Mouse (Mus musculus): ENCODE results near the gene Tmem170b. TPM values are rescaled to one million over a fixed set of nuclear protein-coding genes. Genes with fewer than 3 reads are reported as not detected.

Gene Tmem170b
- polyA plus RNA-seq, 1 experiment from 2014 or later, result 26.2 TPM

- H3K27ac ChIP-seq, result no peak overlapping the region
- H3K4me2 ChIP-seq (replicated peaks), result no peak overlapping the region
- ATAC-seq (ENCODE audit: low FRiP score), result no peak
- H3K4me1 ChIP-seq, result no peaks in the 10 kb centered on the region; the same call in 1 of the 2 replicates
- H3K9ac ChIP-seq, result no peak overlapping the region
- no peak overlapping the region for H3K4me3 ChIP-seq
- 92% methylated on average over 3 of the region's 3 CpGs for WGBS
- H3K36me3 ChIP-seq, result no peaks in the 10 kb centered on the region
- no peaks in the 10 kb centered on the region for H3K27me3 ChIP-seq
- no peaks in the 10 kb centered on the region for H3K9me3 ChIP-seq (replicated peaks)
These were observed 69.8 kb downstream of the Tmem170b start for GRCm38 (mm10) chr13:41675498-41675897.

GRCm38 (mm10) chr13:41675966-41676835 is 70.5 kb downstream of the Tmem170b start:
- WGBS, result 73% methylated on average over 9 of the region's 9 CpGs
- ATAC-seq (ENCODE audit: low FRiP score), result no peak

GRCm38 (mm10) chr13:41676836-41677186 is 71.1 kb downstream of the Tmem170b start:
- H3K9me3 ChIP-seq (replicated peaks), result no peaks in the 10 kb centered on the region
- no peak overlapping the region for H3K4me2 ChIP-seq (replicated peaks)
- no peaks in the 10 kb centered on the region; the same call in 1 of the 2 replicates for H3K4me1 ChIP-seq
- no peak overlapping the region for H3K9ac ChIP-seq
- H3K27ac ChIP-seq, result no peak overlapping the region
- H3K4me3 ChIP-seq, result no peak overlapping the region
- no peak for ATAC-seq (ENCODE audit: low FRiP score)
- no peaks in the 10 kb centered on the region for H3K27me3 ChIP-seq
- 31% methylated on average over 7 of the region's 7 CpGs for WGBS
- H3K36me3 ChIP-seq, result no peaks in the 10 kb centered on the region

More at GRCm38 (mm10) chr13:41675966-41676835, 70.5 kb downstream of the Tmem170b start:
- Histone ChIP-seq H3K4me1 (no peaks in the 10 kb centered on the region; the same call in 1 of the 2 replicates), H3K36me3 (no peaks in the 10 kb centered on the region), H3K27ac (no peak overlapping the region), H3K9ac (no peak overlapping the region), H3K9me3 (replicated peaks) (no peaks in the 10 kb centered on the region), H3K4me3 (no peak overlapping the region), H3K27me3 (no peaks in the 10 kb centered on the region), H3K4me2 (replicated peaks) (no peak overlapping the region)

- no peak for ATAC-seq (ENCODE audit: low FRiP score)
- no peak overlapping the region for H3K9ac ChIP-seq
- H3K4me1 ChIP-seq, result no peaks in the 10 kb centered on the region; the same call in 1 of the 2 replicates
- no peaks in the 10 kb centered on the region for H3K27me3 ChIP-seq
- no peak overlapping the region for H3K4me2 ChIP-seq (replicated peaks)
- no peaks in the 10 kb centered on the region for H3K9me3 ChIP-seq (replicated peaks)
- no peak overlapping the region for H3K27ac ChIP-seq
- no peaks in the 10 kb centered on the region for H3K36me3 ChIP-seq
- WGBS, result 69% methylated on average over 12 of the region's 12 CpGs
- H3K4me3 ChIP-seq, result no peak overlapping the region
These were observed 75.3 kb downstream of the Tmem170b start for GRCm38 (mm10) chr13:41680854-41681549.

GRCm38 (mm10) chr13:41682341-41683119 is 76.8 kb downstream of the Tmem170b start:
- H3K27ac ChIP-seq, result no peak overlapping the region
- WGBS, result 93% methylated on average over 12 of the region's 12 CpGs
- ATAC-seq (ENCODE audit: low FRiP score), result no peak
- no peaks in the 10 kb centered on the region for H3K4me1 ChIP-seq
- H3K9ac ChIP-seq, result no peak overlapping the region
- H3K27me3 ChIP-seq, result no peaks in the 10 kb centered on the region
- no peak overlapping the region for H3K4me2 ChIP-seq (replicated peaks)
- H3K9me3 ChIP-seq (replicated peaks), result no peaks in the 10 kb centered on the region
- H3K36me3 ChIP-seq, result no peaks in the 10 kb centered on the region
- H3K4me3 ChIP-seq, result no peak overlapping the region

- H3K9me3 ChIP-seq (replicated peaks), result no peaks in the 10 kb centered on the region
- H3K4me2 ChIP-seq (replicated peaks), result no peak overlapping the region
- no peak overlapping the region for H3K27ac ChIP-seq
- H3K9ac ChIP-seq, result no peak overlapping the region
- WGBS, result 82% methylated on average over 11 of the region's 11 CpGs
- no peaks in the 10 kb centered on the region for H3K27me3 ChIP-seq
- no peaks in the 10 kb centered on the region for H3K36me3 ChIP-seq
- no peaks in the 10 kb centered on the region for H3K4me1 ChIP-seq
- ATAC-seq (ENCODE audit: low FRiP score), result no peak
- H3K4me3 ChIP-seq, result no peak overlapping the region
These were observed 77.8 kb downstream of the Tmem170b start for GRCm38 (mm10) chr13:41683356-41684012.

- Histone ChIP-seq H3K9me3 (replicated peaks) (no peaks in the 10 kb centered on the region), H3K4me1 (no peaks in the 10 kb centered on the region), H3K27ac (no peak overlapping the region), H3K36me3 (no peaks in the 10 kb centered on the region), H3K4me2 (replicated peaks) (no peak overlapping the region), H3K9ac (no peak overlapping the region), H3K4me3 (no peak overlapping the region), H3K27me3 (no peaks in the 10 kb centered on the region)
- ATAC-seq (ENCODE audit: low FRiP score), result no peak
- WGBS, result 78% methylated on average over 11 of the region's 11 CpGs
These were observed 79.8 kb downstream of the Tmem170b start for GRCm38 (mm10) chr13:41685499-41685898.

- H3K4me1 ChIP-seq, result no peaks in the 10 kb centered on the region
- H3K4me2 ChIP-seq (replicated peaks), result no peak overlapping the region
- H3K4me3 ChIP-seq, result no peak overlapping the region
- H3K9ac ChIP-seq, result no peak overlapping the region
- WGBS, result 85% methylated on average over 6 of the region's 6 CpGs
- no peak for ATAC-seq (ENCODE audit: low FRiP score)
- no peaks in the 10 kb centered on the region for H3K27me3 ChIP-seq
- no peaks in the 10 kb centered on the region for H3K9me3 ChIP-seq (replicated peaks)
- no peaks in the 10 kb centered on the region for H3K36me3 ChIP-seq
- H3K27ac ChIP-seq, result no peak overlapping the region
These were observed 83.3 kb downstream of the Tmem170b start for GRCm38 (mm10) chr13:41689055-41689454.

GRCm38 (mm10) chr13:41689598-41690045 is 83.9 kb downstream of the Tmem170b start:
- Histone ChIP-seq H3K36me3 (no peaks in the 10 kb centered on the region), H3K9me3 (replicated peaks) (no peaks in the 10 kb centered on the region), H3K27me3 (no peaks in the 10 kb centered on the region), H3K4me3 (no peak overlapping the region), H3K4me2 (replicated peaks) (no peak overlapping the region), H3K9ac (no peak overlapping the region), H3K4me1 (no peaks in the 10 kb centered on the region), H3K27ac (no peak overlapping the region)
- no peak for ATAC-seq (ENCODE audit: low FRiP score)
- WGBS, result 81% methylated on average over 5 of the region's 5 CpGs

Measured in hindbrain, embryonic 12.5 days (tissue).